Mouse (Mus musculus) thymus, adult 2 months (tissue): ENCODE data around the gene Tex29.

Experiments
- CTCF ChIP-seq: fragments of 200-500 bp; IDR thresholded peaks from 2 replicates; pipeline ENCODE4 v1.5.1; 2012; ENCODE audit warnings: mild to moderate bottlenecking, control low read depth, low read length, moderate library complexity, borderline replicate concordance; ENCODE audit not compliant: control insufficient read depth, poor library complexity, insufficient read depth; ENCODE audit errors: extremely low read depth
- POLR2A ChIP-seq: fragments of 200-500 bp; IDR thresholded peaks from 2 replicates; pipeline ENCODE4 v1.6.1; 2012; ENCODE audit warnings: mild to moderate bottlenecking, low read length, control low read depth, moderate library complexity; ENCODE audit not compliant: control insufficient read depth, poor library complexity, insufficient read depth; ENCODE audit errors: extremely low read depth

DNA sequence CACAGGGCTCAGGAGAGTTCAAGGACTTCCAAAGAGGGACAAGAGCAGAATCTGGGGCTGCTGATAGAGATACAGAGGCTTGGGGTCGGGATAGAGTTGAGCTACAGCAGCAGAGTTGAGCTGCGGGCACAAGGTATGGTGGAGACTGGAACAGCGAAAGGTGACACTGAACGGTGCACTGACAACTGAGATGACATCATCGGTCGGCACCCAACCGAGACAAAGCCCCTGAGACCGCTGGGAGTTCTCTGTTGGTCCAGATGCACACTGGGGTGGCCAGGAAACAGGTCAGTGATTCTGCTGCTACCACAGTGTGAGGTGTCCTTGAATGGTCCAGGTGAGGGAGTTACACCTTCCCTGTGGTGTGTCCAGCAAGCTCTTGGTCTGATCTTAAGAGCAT lies 2.5 kb downstream of the Tex29 start:
- no peak for TF ChIP-seq CTCF
- no peak for TF ChIP-seq POLR2A
